Mouse (Mus musculus): Measurements from ENCODE around the gene Zfp146. TPM values are rescaled to one million over a fixed set of nuclear protein-coding genes. Genes with fewer than 3 reads are reported as not detected.
"Not testable (repeated sequence)": the region's sequence is repeated elsewhere in the genome, so short reads cannot be mapped to it uniquely, and the experiment has no call there.

Gene Zfp146
- polyA plus RNA-seq (2016; fragmentation: Nextera tagmentation; extraction: Ambion mirVana) = 17.0 and 21.2 TPM in 2 replicates

GRCm38 (mm10) chr7:30169583-30170282, at the start of gene Zfp146:
Gene Zfp146 (minus strand): TSS chr7:30169750.
- H3K36me3 ChIP-seq = peaks cover 48% of the 10 kb centered on the region
- peak; percentile 94 for DNase-seq (ENCODE audit: low spot score)
- 0% methylated on average over 36 of the region's 36 CpGs for WGBS

GRCm38 (mm10) chr7:30217277-30217676, 47.7 kb upstream of the Zfp146 start:
- H3K27me3 ChIP-seq (ENCODE audit: low read depth, poor library complexity, severe bottlenecking) = no peaks in the 10 kb centered on the region
- DNase-seq (ENCODE audit: low spot score) = no peak
- H3K4me3 ChIP-seq = no peak overlapping the region
- no peak overlapping the region for H3K27ac ChIP-seq (replicated peaks)
- H3K36me3 ChIP-seq = peaks cover 3% of the 10 kb centered on the region
- H3K4me1 ChIP-seq = peaks cover 24% of the 10 kb centered on the region
- 0 out of 2 replicates have a peak, but pooled peaks cover 3% of the 10 kb centered on the region for H3K9me3 ChIP-seq (replicated peaks)
- 75% methylated on average over 2 of the region's 2 CpGs for WGBS

More at GRCm38 (mm10) chr7:30169583-30170282, at the start of gene Zfp146:
- Histone ChIP-seq H3K4me1 (peaks cover 16% of the 10 kb centered on the region), H3K27ac (replicated peaks) (peak within 1 kb of the TSS; percentile 98), H3K4me3 (peak within 1 kb of the TSS; percentile 76), H3K27me3 (ENCODE audit: low read depth, poor library complexity, severe bottlenecking) (no peaks in the 10 kb centered on the region), H3K9me3 (replicated peaks) (peaks cover 36% of the 10 kb centered on the region)

GRCm38 (mm10) chr7:30216723-30217151, 47.2 kb upstream of the Zfp146 start:
- no peaks in the 10 kb centered on the region for H3K36me3 ChIP-seq
- DNase-seq (ENCODE audit: low spot score) = peak; percentile 89
- peaks cover 24% of the 10 kb centered on the region for H3K4me1 ChIP-seq
- H3K27ac ChIP-seq (replicated peaks) = peak overlapping the region; percentile 75
- no peaks in the 10 kb centered on the region for H3K27me3 ChIP-seq (ENCODE audit: low read depth, poor library complexity, severe bottlenecking)
- 2% methylated on average over 16 of the region's 16 CpGs for WGBS
- 0 out of 2 replicates have a peak, but pooled peaks cover 3% of the 10 kb centered on the region for H3K9me3 ChIP-seq (replicated peaks)
- H3K4me3 ChIP-seq = peak overlapping the region; percentile 34

- WGBS = 80% methylated on average over 3 of the region's 3 CpGs
- Histone ChIP-seq H3K9me3 (replicated peaks) (0 out of 2 replicates have a peak, but pooled peaks cover 3% of the 10 kb centered on the region), H3K27me3 (ENCODE audit: low read depth, poor library complexity, severe bottlenecking) (no peaks in the 10 kb centered on the region), H3K4me3 (no peak overlapping the region), H3K27ac (replicated peaks) (no peak overlapping the region), H3K4me1 (peaks cover 24% of the 10 kb centered on the region), H3K36me3 (no peaks in the 10 kb centered on the region)
- no peak for DNase-seq (ENCODE audit: low spot score)
These were observed 46.3 kb upstream of the Zfp146 start for GRCm38 (mm10) chr7:30215875-30216274.

- no peak overlapping the region for H3K27ac ChIP-seq (replicated peaks)
- 0 out of 2 replicates have a peak, but pooled peaks cover 3% of the 10 kb centered on the region for H3K9me3 ChIP-seq (replicated peaks)
- H3K4me1 ChIP-seq = peaks cover 9% of the 10 kb centered on the region
- WGBS = 95% methylated on average over 3 of the region's 3 CpGs
- H3K36me3 ChIP-seq = no peaks in the 10 kb centered on the region
- DNase-seq (ENCODE audit: low spot score) = no peak
- H3K27me3 ChIP-seq (ENCODE audit: low read depth, poor library complexity, severe bottlenecking) = no peaks in the 10 kb centered on the region
- no peak overlapping the region for H3K4me3 ChIP-seq
These were observed 44.3 kb upstream of the Zfp146 start for GRCm38 (mm10) chr7:30213881-30214280.

GRCm38 (mm10) chr7:30211025-30211424, 41.5 kb upstream of the Zfp146 start:
- Histone ChIP-seq H3K27ac (replicated peaks) (no peak overlapping the region), H3K27me3 (ENCODE audit: low read depth, poor library complexity, severe bottlenecking) (no peaks in the 10 kb centered on the region), H3K36me3 (no peaks in the 10 kb centered on the region), H3K4me3 (no peak overlapping the region), H3K9me3 (replicated peaks) (0 out of 2 replicates have a peak, but pooled peaks cover 3% of the 10 kb centered on the region), H3K4me1 (no peaks in the 10 kb centered on the region)
- DNase-seq (ENCODE audit: low spot score) = no peak
- 32% methylated on average over 4 of the region's 4 CpGs for WGBS

GRCm38 (mm10) chr7:30206364-30206763, 36.8 kb upstream of the Zfp146 start:
- not testable (repeated sequence) for H3K4me1 ChIP-seq; H3K9me3 ChIP-seq (replicated peaks); DNase-seq (ENCODE audit: low spot score); H3K27me3 ChIP-seq (ENCODE audit: low read depth, poor library complexity, severe bottlenecking); H3K27ac ChIP-seq (replicated peaks); H3K4me3 ChIP-seq; H3K36me3 ChIP-seq
- 68% methylated on average over 5 of the region's 5 CpGs for WGBS

GRCm38 (mm10) chr7:30205383-30205782, 35.8 kb upstream of the Zfp146 start:
- Histone ChIP-seq H3K4me1 (peaks cover 9% of the 10 kb centered on the region), H3K27me3 (ENCODE audit: low read depth, poor library complexity, severe bottlenecking) (no peaks in the 10 kb centered on the region), H3K36me3 (no peaks in the 10 kb centered on the region), H3K9me3 (replicated peaks) (no peaks in the 10 kb centered on the region), H3K4me3 (no peak overlapping the region), H3K27ac (replicated peaks) (no peak overlapping the region)
- peak; percentile 55 for DNase-seq (ENCODE audit: low spot score)
- WGBS = 9% methylated on average over 2 of the region's 2 CpGs

GRCm38 (mm10) chr7:30204380-30204779, 34.8 kb upstream of the Zfp146 start:
- H3K27ac ChIP-seq (replicated peaks) = no peak overlapping the region
- no peak for DNase-seq (ENCODE audit: low spot score)
- H3K36me3 ChIP-seq = no peaks in the 10 kb centered on the region

GRCm38 (mm10) chr7:30202895-30203690, 33.5 kb upstream of the Zfp146 start:
- 84% methylated on average over 11 of the region's 11 CpGs for WGBS
- H3K27ac ChIP-seq (replicated peaks) = no peak overlapping the region
- no peak overlapping the region for H3K4me3 ChIP-seq
- no peaks in the 10 kb centered on the region for H3K9me3 ChIP-seq (replicated peaks)
- H3K4me1 ChIP-seq = peaks cover 9% of the 10 kb centered on the region
- no peaks in the 10 kb centered on the region for H3K36me3 ChIP-seq
- DNase-seq (ENCODE audit: low spot score) = no peak
- no peaks in the 10 kb centered on the region for H3K27me3 ChIP-seq (ENCODE audit: low read depth, poor library complexity, severe bottlenecking)

More at GRCm38 (mm10) chr7:30204380-30204779, 34.8 kb upstream of the Zfp146 start:
- WGBS = 41% methylated on average over 8 of the region's 8 CpGs
- H3K4me1 ChIP-seq = peaks cover 9% of the 10 kb centered on the region
- no peaks in the 10 kb centered on the region for H3K27me3 ChIP-seq (ENCODE audit: low read depth, poor library complexity, severe bottlenecking)
- no peak overlapping the region for H3K4me3 ChIP-seq
- no peaks in the 10 kb centered on the region for H3K9me3 ChIP-seq (replicated peaks)

- H3K9me3 ChIP-seq (replicated peaks); H3K27me3 ChIP-seq (ENCODE audit: low read depth, poor library complexity, severe bottlenecking); DNase-seq (ENCODE audit: low spot score); H3K27ac ChIP-seq (replicated peaks); H3K4me3 ChIP-seq; H3K36me3 ChIP-seq; H3K4me1 ChIP-seq: not testable (repeated sequence)
- 89% methylated on average over 5 of the region's 5 CpGs for WGBS
These were observed 31.1 kb upstream of the Zfp146 start for GRCm38 (mm10) chr7:30200661-30201060.

GRCm38 (mm10) chr7:30200200-30200599, 30.6 kb upstream of the Zfp146 start:
- Histone ChIP-seq H3K4me1 (peaks cover 14% of the 10 kb centered on the region), H3K36me3 (no peaks in the 10 kb centered on the region), H3K4me3 (no peak overlapping the region), H3K27me3 (ENCODE audit: low read depth, poor library complexity, severe bottlenecking) (no peaks in the 10 kb centered on the region), H3K9me3 (replicated peaks) (no peaks in the 10 kb centered on the region), H3K27ac (replicated peaks) (no peak overlapping the region)
- no peak for DNase-seq (ENCODE audit: low spot score)
- WGBS = 81% methylated on average over 5 of the region's 5 CpGs

Data from midbrain, embryonic 10.5 days (tissue).